Mouse (Mus musculus): ENCODE measurements around the gene Leng9. TPM values are rescaled to one million over a fixed set of nuclear protein-coding genes. Genes with fewer than 3 reads are reported as not detected.
"Not testable (repeated sequence)": the region's sequence is repeated elsewhere in the genome, so short reads cannot be mapped to it uniquely, and the experiment has no call there.

Leng9 gene
- polyA plus RNA-seq, 1 experiment from 2014 or later: 7.4 TPM

- 0 out of 2 replicates have a peak, but pooled peaks cover 2% of the 10 kb centered on the region for H3K4me1 ChIP-seq (replicated peaks; ENCODE audit: control insufficient read depth, insufficient read depth)
- peak within 1 kb of the TSS; percentile 71 for H3K4me2 ChIP-seq (replicated peaks; ENCODE audit: low read depth)
- WGBS: 1% methylated on average over 19 of the region's 20 CpGs
- peak within 1 kb of the TSS; percentile 69 for H3K9ac ChIP-seq (ENCODE audit: low read length)
- peak; percentile 87 for ATAC-seq (ENCODE audit: low FRiP score, low TSS enrichment)
- peak; percentile 83 for DNase-seq (ENCODE audit: low spot score)
- H3K9me3 ChIP-seq (ENCODE audit: control insufficient read depth, low read length): no peaks in the 10 kb centered on the region
- TF ChIP-seq EP300 (optimal IDR thresholded peaks at IDR 0.05) (no peak), CTCF (IDR thresholded peaks at IDR 0.05; ENCODE audit: low read depth) (no peak)
- no peaks in the 10 kb centered on the region for H3K27me3 ChIP-seq (ENCODE audit: control insufficient read depth, insufficient read depth, low read length)
- no peaks in the 10 kb centered on the region for H3K36me3 ChIP-seq (ENCODE audit: control insufficient read depth, insufficient read depth, low read length)
- peak within 1 kb of the TSS; percentile 69 for H3K4me3 ChIP-seq (ENCODE audit: low read depth, low read length)
- peak within 1 kb of the TSS; percentile 92 for H3K27ac ChIP-seq (replicated peaks)
These were observed 14.1 kb upstream of the Leng9 start, which contains the start of gene Cdc42ep5 for GRCm38 (mm10) chr7:4164090-4164910. Gene Cdc42ep5, minus strand, starts transcription at chr7:4164860.

GRCm38 (mm10) chr7:4163571-4164072 lies 13.4 kb upstream of the Leng9 start:
- Histone ChIP-seq H3K27ac (replicated peaks) (peak overlapping the region; percentile 92), H3K4me2 (replicated peaks; ENCODE audit: low read depth) (peak overlapping the region; percentile 71), H3K4me3 (ENCODE audit: low read depth, low read length) (peak overlapping the region; percentile 69), H3K27me3 (ENCODE audit: control insufficient read depth, insufficient read depth, low read length) (no peaks in the 10 kb centered on the region), H3K4me1 (replicated peaks; ENCODE audit: control insufficient read depth, insufficient read depth) (0 out of 2 replicates have a peak, but pooled peaks cover 2% of the 10 kb centered on the region), H3K9me3 (ENCODE audit: control insufficient read depth, low read length) (no peaks in the 10 kb centered on the region), H3K36me3 (ENCODE audit: control insufficient read depth, insufficient read depth, low read length) (no peaks in the 10 kb centered on the region), H3K9ac (ENCODE audit: low read length) (peak overlapping the region; percentile 69)
- TF ChIP-seq CTCF (IDR thresholded peaks at IDR 0.05; ENCODE audit: low read depth) (no peak), EP300 (optimal IDR thresholded peaks at IDR 0.05) (no peak)
- WGBS: under 1% methylated on average over 9 of the region's 11 CpGs
- peak; percentile 88 for ATAC-seq (ENCODE audit: low FRiP score, low TSS enrichment)
- peak; percentile 84 for DNase-seq (ENCODE audit: low spot score)

- not testable (repeated sequence) for H3K9me3 ChIP-seq (ENCODE audit: control insufficient read depth, low read length)
These were observed 11.4 kb upstream of the Leng9 start for GRCm38 (mm10) chr7:4161596-4161995.

GRCm38 (mm10) chr7:4154976-4155375 lies 4.8 kb upstream of the Leng9 start:
- Histone ChIP-seq H3K9me3 (ENCODE audit: control insufficient read depth, low read length) (no peaks in the 10 kb centered on the region), H3K4me2 (replicated peaks; ENCODE audit: low read depth) (no peak overlapping the region), H3K27ac (replicated peaks) (no peak overlapping the region), H3K9ac (ENCODE audit: low read length) (no peak overlapping the region), H3K27me3 (ENCODE audit: control insufficient read depth, insufficient read depth, low read length) (no peaks in the 10 kb centered on the region), H3K4me1 (replicated peaks; ENCODE audit: control insufficient read depth, insufficient read depth) (no peaks in the 10 kb centered on the region; the same call in 1 of the 2 replicates), H3K4me3 (ENCODE audit: low read depth, low read length) (no peak overlapping the region), H3K36me3 (ENCODE audit: control insufficient read depth, insufficient read depth, low read length) (no peaks in the 10 kb centered on the region)
- ATAC-seq (ENCODE audit: low FRiP score, low TSS enrichment): no peak
- TF ChIP-seq EP300 (optimal IDR thresholded peaks at IDR 0.05) (no peak), CTCF (IDR thresholded peaks at IDR 0.05; ENCODE audit: low read depth) (no peak)
- DNase-seq (ENCODE audit: low spot score): no peak
- 51% methylated on average over 4 of the region's 4 CpGs for WGBS

More at GRCm38 (mm10) chr7:4161596-4161995, 11.4 kb upstream of the Leng9 start:
- 93% methylated on average over 4 of the region's 4 CpGs for WGBS
- peak; percentile 25; the same call in 1 of the 2 replicates for TF ChIP-seq CTCF (IDR thresholded peaks at IDR 0.05; ENCODE audit: low read depth)
- not testable (repeated sequence) for H3K4me3 ChIP-seq (ENCODE audit: low read depth, low read length); ATAC-seq (ENCODE audit: low FRiP score, low TSS enrichment); DNase-seq (ENCODE audit: low spot score); H3K36me3 ChIP-seq (ENCODE audit: control insufficient read depth, insufficient read depth, low read length); H3K27me3 ChIP-seq (ENCODE audit: control insufficient read depth, insufficient read depth, low read length); H3K9ac ChIP-seq (ENCODE audit: low read length); H3K27ac ChIP-seq (replicated peaks); H3K4me2 ChIP-seq (replicated peaks; ENCODE audit: low read depth); H3K4me1 ChIP-seq (replicated peaks; ENCODE audit: control insufficient read depth, insufficient read depth)

GRCm38 (mm10) chr7:4154356-4154755 lies 4.2 kb upstream of the Leng9 start:
- TF ChIP-seq EP300 (optimal IDR thresholded peaks at IDR 0.05): no peak
- no peak for TF ChIP-seq CTCF (IDR thresholded peaks at IDR 0.05; ENCODE audit: low read depth)
- WGBS: 77% methylated on average over 5 of the region's 5 CpGs
- Histone ChIP-seq H3K9me3 (ENCODE audit: control insufficient read depth, low read length) (no peaks in the 10 kb centered on the region), H3K4me2 (replicated peaks; ENCODE audit: low read depth) (no peak overlapping the region), H3K9ac (ENCODE audit: low read length) (no peak overlapping the region), H3K4me1 (replicated peaks; ENCODE audit: control insufficient read depth, insufficient read depth) (no peaks in the 10 kb centered on the region; the same call in 1 of the 2 replicates), H3K4me3 (ENCODE audit: low read depth, low read length) (no peak overlapping the region), H3K36me3 (ENCODE audit: control insufficient read depth, insufficient read depth, low read length) (no peaks in the 10 kb centered on the region), H3K27ac (replicated peaks) (no peak overlapping the region), H3K27me3 (ENCODE audit: control insufficient read depth, insufficient read depth, low read length) (no peaks in the 10 kb centered on the region)
- ATAC-seq (ENCODE audit: low FRiP score, low TSS enrichment): no peak
- no peak for DNase-seq (ENCODE audit: low spot score)

- H3K9me3 ChIP-seq (ENCODE audit: control insufficient read depth, low read length): no peaks in the 10 kb centered on the region
- 41% methylated on average over 22 of the region's 22 CpGs for WGBS
- H3K36me3 ChIP-seq (ENCODE audit: control insufficient read depth, insufficient read depth, low read length): peaks cover 10% of the 10 kb centered on the region
- peaks cover 3% of the 10 kb centered on the region; the same call in 1 of the 2 replicates for H3K4me1 ChIP-seq (replicated peaks; ENCODE audit: control insufficient read depth, insufficient read depth)
- DNase-seq (ENCODE audit: low spot score) (no peak), ATAC-seq (ENCODE audit: low FRiP score, low TSS enrichment) (no peak; the same call in 1 of the 2 replicates)
- peak overlapping the region; percentile 80 for H3K4me2 ChIP-seq (replicated peaks; ENCODE audit: low read depth)
- no peak for TF ChIP-seq CTCF (IDR thresholded peaks at IDR 0.05; ENCODE audit: low read depth)
- no peak for TF ChIP-seq EP300 (optimal IDR thresholded peaks at IDR 0.05)
- no peak overlapping the region for H3K4me3 ChIP-seq (ENCODE audit: low read depth, low read length)
- no peaks in the 10 kb centered on the region for H3K27me3 ChIP-seq (ENCODE audit: control insufficient read depth, insufficient read depth, low read length)
- H3K27ac ChIP-seq (replicated peaks): peak overlapping the region; percentile 99
- H3K9ac ChIP-seq (ENCODE audit: low read length): no peak overlapping the region
These were observed 1.1 kb upstream of the Leng9 start for GRCm38 (mm10) chr7:4151241-4151640.
